Mouse (Mus musculus) megakaryocyte, embryonic 14.5 days (primary cell): Measurements from ENCODE around the gene Srebf2. TPM values are rescaled to one million over a fixed set of nuclear protein-coding genes. Genes with fewer than 3 reads are reported as not detected.

Experiments used
- H3K27me3 ChIP-seq: replicated peaks from 2 replicates; pipeline ENCODE3; 2012; ENCODE audit warnings: inconsistent platforms
- H3K36me3 ChIP-seq: replicated peaks from 2 replicates; pipeline ENCODE3; 2012; ENCODE audit warnings: low read length, inconsistent platforms, mixed read lengths
- H3K4me1 ChIP-seq: 2 replicates; pipeline ENCODE4 v1.6.1; 2012; ENCODE audit warnings: inconsistent platforms
- H3K4me3 ChIP-seq: replicated peaks from 2 replicates; pipeline ENCODE3; 2012; ENCODE audit warnings: moderate library complexity, mild to moderate bottlenecking, inconsistent platforms
- H3K9me3 ChIP-seq: 2 replicates; pipeline ENCODE4 v1.6.1; 2012; ENCODE audit warnings: inconsistent platforms
- FLI1 ChIP-seq: IDR thresholded peaks from 2 replicates; pipeline ENCODE4 v1.6.1; 2012; ENCODE audit warnings: low read length, inconsistent platforms, mixed read lengths
- GATA1 ChIP-seq: IDR thresholded peaks from 3 replicates; pipeline ENCODE4 v1.6.1; 2012; ENCODE audit warnings: mixed read lengths, low read length, inconsistent platforms, borderline replicate concordance
- polyA plus RNA-seq: library from polyadenylated mRNA; stranded (reverse); fragments of >175 nt; gene quantifications from 2 replicates; pipeline ENCODE4 v1.2.3, GENCODE M21; 2012; ENCODE audit warnings: low replicate concordance; ENCODE audit not compliant: insufficient read depth

Srebf2 gene
- polyA plus RNA-seq, 1 experiment, result 351 TPM

- Histone ChIP-seq H3K4me1 (peaks cover 5% of the 10 kb centered on the region; the same call in 1 of the 2 replicates), H3K36me3 (peaks cover 93% of the 10 kb centered on the region), H3K4me3 (no peak overlapping the region), H3K9me3 (no peaks in the 10 kb centered on the region), H3K27me3 (peaks cover 6% of the 10 kb centered on the region)
- no peak for TF ChIP-seq GATA1
- TF ChIP-seq FLI1, result no peak
Observed at GRCm38 (mm10) chr15:82204680-82205371, 57.8 kb downstream of the Srebf2 start.

- Histone ChIP-seq H3K36me3 (peaks cover 78% of the 10 kb centered on the region), H3K4me3 (no peak overlapping the region), H3K27me3 (peaks cover 23% of the 10 kb centered on the region), H3K4me1 (peaks cover 15% of the 10 kb centered on the region), H3K9me3 (no peaks in the 10 kb centered on the region)
- no peak for TF ChIP-seq GATA1
- no peak for TF ChIP-seq FLI1
Observed at GRCm38 (mm10) chr15:82206365-82207104, 59.6 kb downstream of the Srebf2 start.

GRCm38 (mm10) chr15:82207105-82207459, 60.1 kb downstream of the Srebf2 start:
- H3K9me3 ChIP-seq, result no peaks in the 10 kb centered on the region
- peaks cover 20% of the 10 kb centered on the region for H3K4me1 ChIP-seq
- H3K36me3 ChIP-seq, result peaks cover 72% of the 10 kb centered on the region
- H3K4me3 ChIP-seq, result no peak overlapping the region
- peaks cover 28% of the 10 kb centered on the region for H3K27me3 ChIP-seq
- TF ChIP-seq GATA1, result no peak
- TF ChIP-seq FLI1, result no peak

GRCm38 (mm10) chr15:82207504-82208219, 60.7 kb downstream of the Srebf2 start:
- H3K4me1 ChIP-seq, result peaks cover 26% of the 10 kb centered on the region
- peaks cover 34% of the 10 kb centered on the region for H3K27me3 ChIP-seq
- no peak for TF ChIP-seq GATA1
- no peak for TF ChIP-seq FLI1
- peaks cover 66% of the 10 kb centered on the region for H3K36me3 ChIP-seq
- no peak overlapping the region for H3K4me3 ChIP-seq
- H3K9me3 ChIP-seq, result no peaks in the 10 kb centered on the region

- H3K9me3 ChIP-seq, result no peaks in the 10 kb centered on the region
- TF ChIP-seq GATA1, result no peak
- TF ChIP-seq FLI1, result no peak
- peaks cover 41% of the 10 kb centered on the region for H3K27me3 ChIP-seq
- H3K4me3 ChIP-seq, result no peak overlapping the region
- H3K4me1 ChIP-seq, result peaks cover 27% of the 10 kb centered on the region
- peaks cover 60% of the 10 kb centered on the region for H3K36me3 ChIP-seq
Observed at GRCm38 (mm10) chr15:82208307-82208706, 61.3 kb downstream of the Srebf2 start.

- Histone ChIP-seq H3K9me3 (no peaks in the 10 kb centered on the region), H3K36me3 (peaks cover 48% of the 10 kb centered on the region), H3K4me1 (peaks cover 27% of the 10 kb centered on the region), H3K4me3 (no peak overlapping the region), H3K27me3 (peaks cover 49% of the 10 kb centered on the region)
- TF ChIP-seq FLI1 (no peak), GATA1 (no peak)
Observed at GRCm38 (mm10) chr15:82209295-82210050, 62.5 kb downstream of the Srebf2 start.

- peaks cover 35% of the 10 kb centered on the region for H3K36me3 ChIP-seq
- peaks cover 63% of the 10 kb centered on the region for H3K27me3 ChIP-seq
- no peak overlapping the region for H3K4me3 ChIP-seq
- no peaks in the 10 kb centered on the region for H3K9me3 ChIP-seq
- peaks cover 27% of the 10 kb centered on the region for H3K4me1 ChIP-seq
- TF ChIP-seq GATA1 (no peak), FLI1 (no peak)
Observed at GRCm38 (mm10) chr15:82210801-82211200, 63.8 kb downstream of the Srebf2 start.

- no peaks in the 10 kb centered on the region for H3K9me3 ChIP-seq
- peaks cover 67% of the 10 kb centered on the region for H3K27me3 ChIP-seq
- H3K36me3 ChIP-seq, result peaks cover 30% of the 10 kb centered on the region
- peak overlapping the region; percentile 44 for H3K4me3 ChIP-seq
- H3K4me1 ChIP-seq, result peaks cover 27% of the 10 kb centered on the region
- TF ChIP-seq GATA1 (no peak), FLI1 (no peak)
Observed at GRCm38 (mm10) chr15:82211281-82211680, 64.3 kb downstream of the Srebf2 start.
